Mouse (Mus musculus) stomach, postnatal 0 days (tissue): ENCODE measurements around the gene Eps8l2.

Experiments
- CTCF ChIP-seq: IDR thresholded peaks from 2 replicates; pipeline ENCODE4 v1.5.1; 2016; ENCODE audit warnings: antibody characterized with exemption, low read depth, mild to moderate bottlenecking, moderate library complexity
- EP300 ChIP-seq: optimal IDR thresholded peaks from 2 replicates; pipeline ENCODE3; 2016; ENCODE audit warnings: antibody characterized with exemption

DNA sequence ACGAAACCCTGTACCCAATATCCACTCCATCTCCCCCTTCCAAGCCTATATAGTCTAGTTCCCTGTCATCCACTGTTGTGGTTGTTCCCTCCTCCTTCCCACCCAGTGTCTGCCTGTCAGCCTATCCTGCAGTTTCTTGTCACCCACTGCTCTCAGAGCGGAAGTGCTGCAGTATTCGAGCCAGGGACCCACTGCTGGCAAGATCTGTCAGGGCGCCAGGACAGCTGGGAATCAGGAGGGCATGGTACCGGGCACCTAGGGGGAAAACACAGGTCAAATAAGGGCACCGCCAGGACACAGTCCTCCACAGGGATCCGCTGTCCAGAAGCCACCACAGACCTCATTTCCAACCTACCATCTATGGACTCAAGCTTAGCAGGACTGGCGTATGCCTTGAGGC, 72.0 kb downstream of the Eps8l2 start:
- no peak for TF ChIP-seq CTCF
- TF ChIP-seq EP300, result no peak
